Mouse (Mus musculus) T-cell, adult 2 months (primary cell): ENCODE results near the gene Adgrv1.

Source experiments
- DNase-seq: peaks from one replicate; pipeline ENCODE4 v3.0.0; 2022; ENCODE audit warnings: low spot score

The Adgrv1 gene

DNA sequence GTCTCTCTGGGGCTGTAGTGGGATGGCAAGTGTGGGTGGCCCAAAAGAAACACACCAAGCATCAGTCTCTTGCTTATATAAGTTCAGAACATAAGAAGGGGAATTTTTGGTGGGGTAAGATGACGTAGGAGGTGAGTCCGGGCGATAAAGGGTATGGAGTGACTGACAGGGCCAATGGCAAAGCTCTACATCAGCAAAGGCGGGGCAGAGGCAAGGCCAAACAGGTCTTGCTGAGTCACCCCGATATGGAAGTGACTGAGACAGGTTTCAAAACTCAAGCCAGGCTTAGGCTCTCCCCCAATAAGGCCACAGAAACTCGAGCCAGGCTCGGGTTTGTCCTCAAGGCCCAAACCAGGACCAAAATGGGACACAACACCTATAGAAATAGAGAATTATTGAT, 394.1 kb downstream of the Adgrv1 start:
- no peak for DNase-seq

DNA sequence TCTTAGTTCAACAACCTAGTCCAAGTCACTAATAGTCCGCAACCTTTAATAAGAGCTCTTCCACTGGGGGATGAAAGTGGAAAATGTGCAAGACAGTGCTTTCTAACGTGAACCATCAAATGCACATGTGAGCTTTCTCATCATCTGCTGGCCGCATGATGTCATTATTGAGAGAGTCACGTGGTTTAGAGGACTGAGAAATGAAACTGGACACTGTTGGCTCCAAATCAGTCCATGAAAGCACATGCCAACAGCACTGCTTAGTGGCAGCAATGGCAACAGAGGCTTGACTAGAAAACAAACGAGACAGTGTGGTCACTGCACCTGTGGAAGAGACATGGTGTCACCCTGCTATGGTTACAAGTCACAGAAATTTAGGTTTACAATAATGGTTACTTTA, 395.0 kb downstream of the Adgrv1 start:
- no peak for DNase-seq

DNA sequence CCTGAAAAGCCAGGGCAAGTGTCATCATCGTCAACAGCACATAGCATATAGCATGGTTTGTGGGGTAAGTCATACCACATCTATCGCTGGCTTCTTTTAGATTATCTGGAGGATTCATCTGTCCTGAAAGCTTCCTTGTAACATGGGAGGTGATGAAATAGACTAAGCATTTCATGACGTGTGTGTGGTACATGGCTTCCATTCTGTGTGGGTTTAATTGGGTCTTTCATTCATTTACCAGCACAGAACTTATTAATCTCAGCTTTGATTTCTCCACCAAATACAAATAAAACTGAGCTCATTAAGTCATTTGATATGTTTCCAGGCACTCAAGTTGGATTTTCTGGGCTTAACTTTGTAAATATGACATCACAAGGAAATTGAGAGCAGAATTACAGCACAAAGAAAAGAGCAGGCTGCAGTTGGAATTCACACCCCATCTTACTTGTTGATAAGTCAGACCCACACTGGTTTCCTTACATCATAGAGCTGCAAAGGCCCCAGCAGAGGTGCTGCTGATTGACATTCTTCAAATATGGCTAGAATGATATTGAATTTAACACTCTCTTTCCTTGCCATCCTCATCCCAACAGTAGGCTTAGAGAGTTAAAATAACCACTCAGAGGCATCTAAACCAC, 396.1 kb downstream of the Adgrv1 start:
- DNase-seq, result no peak

DNA sequence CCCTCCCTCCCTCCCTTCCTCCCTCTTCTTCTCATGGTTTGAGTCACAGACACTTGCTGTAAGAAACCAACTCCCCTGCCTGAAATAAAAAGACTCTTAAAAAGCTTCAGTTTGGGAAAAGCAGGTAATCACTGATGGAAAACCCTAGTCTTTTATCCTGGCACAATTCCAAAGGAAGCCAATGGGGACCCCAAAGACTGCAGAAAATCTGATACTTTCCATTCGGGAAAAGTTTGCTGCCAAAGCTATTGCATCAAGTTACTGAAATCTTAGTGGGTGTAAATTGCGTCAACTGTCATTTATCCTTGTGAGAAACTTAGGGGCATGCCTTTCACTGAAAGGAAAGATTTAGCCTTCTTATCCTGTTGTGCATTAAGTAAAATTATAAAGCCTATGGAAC, 398.9 kb downstream of the Adgrv1 start:
- DNase-seq, result no peak

DNA sequence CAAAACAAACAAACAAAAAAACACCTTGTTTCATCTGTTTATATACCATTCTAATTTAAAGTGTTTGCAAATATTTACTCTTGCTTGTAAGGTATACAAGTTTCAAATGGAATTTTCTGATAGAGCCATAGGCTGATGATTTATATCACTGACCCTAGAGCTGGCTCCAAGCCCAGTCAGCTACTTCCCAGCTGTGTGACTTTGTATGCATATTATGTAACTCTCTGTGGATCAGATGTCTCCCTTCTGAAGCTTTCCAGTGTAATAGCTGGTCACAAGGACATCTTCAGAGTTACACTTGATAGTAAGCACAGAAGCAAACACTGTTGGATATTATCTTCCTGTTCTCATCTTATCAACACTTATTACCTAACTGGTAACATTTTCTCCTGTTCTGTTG, 400.1 kb downstream of the Adgrv1 start:
- no peak for DNase-seq

DNA sequence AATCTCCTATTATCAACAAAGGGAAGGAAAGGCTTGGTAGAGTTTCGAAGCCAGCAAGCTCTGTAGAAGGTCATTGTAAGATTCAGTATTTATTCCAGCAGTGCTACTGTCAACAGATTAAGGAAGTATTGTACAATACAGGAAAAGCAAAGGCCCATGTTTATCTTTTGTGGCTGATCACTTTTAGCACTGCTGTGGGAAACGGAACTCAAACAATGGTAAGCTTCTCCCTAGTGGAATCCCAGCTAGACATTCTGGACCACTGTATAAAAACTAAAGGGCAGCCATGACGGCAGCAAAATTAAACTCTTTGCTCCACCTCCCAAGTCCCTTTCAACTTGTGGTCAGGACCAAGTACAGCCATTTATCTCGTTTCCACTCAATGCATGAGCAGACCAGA, 402.8 kb downstream of the Adgrv1 start:
- no peak for DNase-seq

DNA sequence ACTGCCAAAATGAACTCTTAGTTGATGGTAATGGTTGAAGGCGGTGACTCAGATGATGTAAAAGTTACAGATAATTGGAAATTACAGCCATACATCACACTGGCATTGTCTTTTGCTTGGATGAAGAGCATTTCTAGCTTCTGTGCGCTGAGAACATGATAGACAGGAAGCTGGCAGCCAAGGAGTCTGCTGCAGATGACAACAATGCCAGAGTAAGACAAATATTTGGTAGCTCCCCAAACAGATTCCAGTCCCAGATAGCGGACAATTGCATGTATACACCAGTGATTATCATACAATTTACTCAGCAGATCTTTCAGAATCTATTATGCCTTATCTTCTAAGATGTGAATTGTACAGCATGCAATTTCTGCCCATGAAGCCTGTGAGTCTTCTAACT, 409.2 kb downstream of the Adgrv1 start:
- no peak for DNase-seq

DNA sequence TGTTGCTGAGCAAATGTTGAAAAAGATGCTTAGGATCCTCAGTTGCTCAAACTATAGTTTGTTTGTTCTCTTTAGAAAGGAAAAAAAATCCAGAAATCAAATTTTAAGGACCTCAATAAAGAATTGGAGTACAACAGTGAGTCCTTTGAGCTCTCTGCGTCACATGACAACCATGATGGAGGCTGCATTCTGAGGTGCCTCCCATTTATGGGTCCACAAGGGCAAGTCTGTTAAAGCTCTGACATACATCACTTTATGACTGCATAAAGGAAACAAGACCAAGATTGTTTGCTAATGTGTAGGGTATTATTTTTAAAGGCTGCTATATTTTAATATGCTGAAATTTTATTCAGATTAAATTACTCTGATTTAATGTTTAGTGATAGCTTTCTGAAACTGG, 410.6 kb downstream of the Adgrv1 start:
- DNase-seq, result no peak

DNA sequence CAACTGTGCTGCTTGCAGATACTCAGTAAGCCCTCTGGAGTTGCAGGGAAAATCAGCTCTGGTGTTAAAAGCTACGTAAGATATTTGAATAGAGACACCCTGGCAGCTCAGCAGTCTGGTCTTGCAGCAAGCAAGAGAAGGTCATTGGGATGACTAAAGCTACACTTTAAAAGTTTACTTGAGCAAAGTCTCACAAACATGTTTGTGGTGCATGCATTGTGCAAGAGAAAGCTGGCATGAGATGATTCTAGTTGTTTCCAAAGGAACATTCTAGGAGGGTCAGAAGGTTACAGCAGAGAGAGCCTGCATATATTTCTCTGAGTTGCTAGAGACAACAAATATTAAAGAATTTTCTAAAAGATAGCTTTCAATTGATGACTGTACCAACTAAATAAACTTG, 421.5 kb downstream of the Adgrv1 start:
- no peak for DNase-seq

DNA sequence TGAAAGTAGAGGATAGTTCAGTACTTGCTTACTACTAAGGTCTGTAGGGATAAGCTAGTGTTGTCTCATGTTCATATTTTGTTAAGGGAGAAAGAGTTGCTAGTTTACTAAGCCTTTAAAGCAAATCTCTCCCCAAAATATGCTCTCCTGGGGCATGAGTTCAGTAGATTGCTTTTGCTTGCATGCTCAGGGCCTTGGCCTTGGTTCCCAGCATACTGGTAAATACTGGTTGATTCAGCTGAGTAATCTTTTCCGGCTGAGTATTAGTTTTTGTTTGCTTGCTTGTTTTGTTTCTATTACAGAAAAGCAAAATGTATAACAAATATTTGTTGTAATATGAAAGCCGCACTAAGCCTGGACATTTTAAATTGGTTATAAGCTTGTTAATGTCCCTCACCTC, 422.4 kb downstream of the Adgrv1 start:
- DNase-seq, result no peak

DNA sequence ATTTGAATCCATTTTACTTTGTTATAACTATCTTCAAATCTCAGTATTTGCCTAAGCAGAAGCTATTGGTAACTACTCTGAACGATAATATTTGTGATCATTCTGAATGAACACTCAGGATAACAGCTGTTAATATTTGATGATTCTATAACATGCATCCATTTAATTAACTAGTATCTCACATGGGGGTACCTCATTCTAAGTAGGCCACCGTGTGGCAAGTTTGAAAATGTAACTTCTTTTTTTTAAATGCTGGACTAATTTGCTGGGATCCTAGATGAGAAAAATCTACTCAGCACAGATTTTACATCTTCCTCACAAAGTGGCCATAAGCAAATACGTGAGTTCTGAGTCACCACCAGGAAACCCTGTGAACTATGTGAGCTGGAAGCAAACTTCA, 423.1 kb downstream of the Adgrv1 start:
- DNase-seq, result no peak

DNA sequence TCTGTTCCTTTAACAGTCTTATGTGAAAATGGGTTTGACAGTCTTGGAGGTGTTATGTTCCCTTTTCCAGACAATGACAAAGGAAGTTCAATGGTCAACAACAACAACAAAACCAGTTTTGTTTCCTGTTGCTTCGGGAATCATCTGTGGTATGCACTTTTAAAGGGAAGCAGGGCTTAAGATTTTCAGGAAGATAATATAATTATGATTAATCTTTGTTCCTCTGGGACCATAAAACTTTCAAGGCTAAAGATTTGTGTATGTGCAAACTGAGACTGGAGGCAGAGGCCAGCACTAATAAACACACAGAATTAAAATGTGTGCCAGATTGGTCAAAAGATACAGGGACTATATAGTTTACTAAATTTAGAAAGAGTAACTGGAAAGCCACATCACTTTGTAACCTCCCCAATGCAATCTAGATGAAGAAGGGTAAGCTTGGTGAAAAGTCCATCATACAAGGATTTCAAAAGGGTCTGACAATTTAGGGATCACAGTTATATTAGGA, 424.8 kb downstream of the Adgrv1 start:
- DNase-seq, result no peak

DNA sequence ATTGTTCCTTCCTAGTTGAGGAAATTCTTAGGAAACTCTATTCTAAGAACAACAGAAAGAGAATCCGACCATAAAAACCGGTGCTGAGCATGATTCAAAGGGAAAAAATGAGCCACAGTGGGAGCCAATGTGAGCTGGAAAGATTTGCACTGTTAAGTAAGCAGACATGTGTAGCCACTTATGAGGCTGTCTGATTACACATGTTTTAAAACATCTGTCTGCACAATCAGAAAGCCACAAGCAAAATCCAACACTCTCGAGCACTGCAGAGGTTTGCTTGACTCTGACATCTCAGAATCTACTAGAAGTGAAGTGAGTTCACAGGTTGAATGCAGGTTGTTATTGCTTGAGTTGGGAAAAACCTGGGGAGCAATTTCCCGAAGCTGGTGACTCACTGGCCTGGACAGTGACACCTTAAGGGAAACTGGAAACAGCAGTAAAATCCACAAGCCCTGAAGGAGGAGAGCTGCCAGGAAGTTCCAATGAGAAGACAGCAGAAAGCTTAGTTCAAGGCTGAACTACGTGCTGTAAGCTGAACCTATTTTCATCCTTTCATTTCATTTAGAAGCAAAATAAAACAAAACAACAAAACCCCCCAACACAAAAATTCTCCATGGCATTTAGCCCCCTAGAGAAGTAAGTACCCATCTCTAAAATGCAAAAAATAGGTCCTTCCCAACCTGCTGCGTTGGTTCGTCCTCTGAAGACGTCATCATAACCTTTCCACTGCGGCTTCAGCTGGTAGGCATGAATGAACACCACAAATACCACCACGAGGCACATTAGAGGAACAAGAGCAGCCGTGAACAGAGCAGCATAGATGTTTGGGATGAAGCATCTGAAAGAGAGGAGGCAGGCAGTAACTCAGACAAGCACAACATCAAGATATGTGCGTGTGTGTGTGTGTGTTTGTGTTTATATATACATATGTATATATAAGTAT, 450.7 kb downstream of the Adgrv1 start:
- DNase-seq, result peak; percentile 19

DNA sequence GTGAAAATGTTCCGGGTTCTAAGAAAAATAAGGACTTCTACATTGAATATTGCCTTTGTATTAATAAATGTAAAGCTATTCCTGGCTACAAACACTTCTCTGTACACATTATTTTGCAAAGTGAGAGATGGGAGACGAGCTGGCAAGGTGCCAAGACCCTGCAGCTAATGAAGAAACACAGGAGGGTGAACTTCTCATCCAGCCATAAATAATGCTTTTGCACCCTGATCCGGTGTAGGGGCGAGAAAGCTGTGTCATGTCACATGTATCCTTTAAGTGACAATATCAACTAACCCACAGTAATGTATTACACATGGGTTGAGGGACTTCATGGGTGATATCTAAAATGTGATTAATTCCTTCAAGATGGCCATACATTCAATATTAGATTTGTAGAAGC, 451.5 kb downstream of the Adgrv1 start:
- DNase-seq, result no peak

DNA sequence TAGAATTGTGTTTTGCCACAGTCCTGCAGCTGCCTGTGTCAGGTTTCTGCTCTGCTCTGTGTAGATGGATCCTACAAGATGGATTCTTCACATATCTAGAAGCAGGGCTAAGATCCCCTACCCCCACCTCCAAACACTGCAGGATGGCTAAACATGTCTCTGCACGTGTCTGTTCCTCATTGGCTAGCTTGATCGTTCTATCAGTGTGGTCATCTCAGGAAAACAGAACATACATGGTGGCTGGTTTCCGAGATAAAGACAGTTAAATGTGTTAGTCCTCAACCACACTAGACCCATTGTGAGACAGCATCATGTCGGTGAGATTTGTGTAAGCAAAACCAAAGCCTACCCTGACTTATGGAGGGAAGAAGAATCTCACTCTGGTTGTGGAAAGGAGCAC, 456.1 kb downstream of the Adgrv1 start:
- DNase-seq, result no peak

DNA sequence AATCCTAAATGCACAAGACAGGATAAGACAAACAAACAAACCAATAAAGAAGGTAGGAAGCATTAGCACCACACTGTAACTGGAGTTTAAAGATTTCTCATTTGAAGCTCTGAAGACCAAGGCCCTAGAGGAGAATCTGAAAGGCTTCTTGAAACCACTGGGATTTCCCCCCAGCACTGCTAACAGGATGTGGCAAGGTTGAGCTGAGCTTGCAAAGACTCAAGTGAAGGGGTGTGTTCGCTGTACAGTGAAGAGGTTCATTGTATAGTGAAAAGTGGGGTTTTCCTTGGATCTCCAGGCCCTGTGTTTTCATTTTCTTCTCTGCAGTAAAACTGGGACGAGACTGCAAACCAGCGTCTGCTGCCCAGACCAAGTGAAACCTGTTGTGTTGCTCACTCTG, 456.9 kb downstream of the Adgrv1 start:
- DNase-seq, result peak; percentile 81

DNA sequence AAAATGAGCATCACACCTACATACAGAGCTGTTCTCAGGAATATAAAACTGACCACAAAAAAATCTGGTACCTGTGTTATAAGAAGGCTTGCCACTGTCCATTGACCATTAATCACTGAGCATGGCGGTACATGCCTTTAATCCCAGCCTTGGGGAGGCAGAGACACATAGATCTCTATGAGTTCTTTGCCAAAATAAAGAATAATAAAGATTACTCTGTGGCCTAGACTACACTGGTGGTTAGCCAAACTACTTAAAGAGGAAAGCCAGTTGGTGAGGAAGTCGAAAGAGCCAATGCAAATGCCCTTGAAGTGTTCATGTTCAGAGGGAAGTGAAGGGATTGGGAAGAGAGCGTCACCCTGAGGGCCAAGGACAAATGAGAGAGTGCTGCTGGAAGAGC, 461.8 kb downstream of the Adgrv1 start:
- no peak for DNase-seq

DNA sequence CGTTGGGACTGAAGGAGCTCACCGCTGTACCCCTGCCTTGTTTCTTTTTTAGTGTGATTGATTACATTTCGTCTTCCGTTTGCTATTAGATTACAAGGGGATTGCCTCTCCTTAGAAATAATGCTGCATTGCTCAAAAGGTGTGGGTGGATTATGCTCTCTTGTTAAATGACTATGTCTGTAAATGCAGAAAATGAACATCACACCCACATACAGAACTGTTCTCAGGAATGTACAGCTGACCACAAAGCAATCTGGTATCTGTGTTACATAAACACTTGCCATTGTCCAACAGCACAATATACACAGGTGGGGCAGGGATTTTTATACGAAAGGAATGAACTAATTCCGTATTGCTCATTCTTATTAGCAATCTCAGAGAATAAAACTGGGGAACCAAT, 465.5 kb downstream of the Adgrv1 start:
- DNase-seq, result no peak

DNA sequence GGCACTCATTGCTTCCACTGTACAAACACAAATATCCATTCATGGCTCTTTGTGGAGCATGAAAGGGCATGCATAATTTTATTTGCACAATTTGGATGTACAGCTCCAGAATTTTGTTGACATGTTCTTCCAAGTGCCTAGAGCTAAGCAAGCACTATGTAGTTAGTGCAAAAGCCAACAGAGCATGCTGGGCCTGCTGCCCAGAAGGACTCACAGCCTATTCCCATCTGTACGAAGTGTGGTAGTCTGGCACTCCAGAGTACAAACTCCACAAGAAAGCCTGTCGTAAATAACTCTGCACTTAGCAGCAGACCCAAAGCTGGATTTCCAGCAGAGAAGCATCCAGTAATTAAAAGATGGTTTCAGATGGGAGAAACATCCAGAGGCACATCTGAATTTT, 473.1 kb downstream of the Adgrv1 start:
- no peak for DNase-seq

DNA sequence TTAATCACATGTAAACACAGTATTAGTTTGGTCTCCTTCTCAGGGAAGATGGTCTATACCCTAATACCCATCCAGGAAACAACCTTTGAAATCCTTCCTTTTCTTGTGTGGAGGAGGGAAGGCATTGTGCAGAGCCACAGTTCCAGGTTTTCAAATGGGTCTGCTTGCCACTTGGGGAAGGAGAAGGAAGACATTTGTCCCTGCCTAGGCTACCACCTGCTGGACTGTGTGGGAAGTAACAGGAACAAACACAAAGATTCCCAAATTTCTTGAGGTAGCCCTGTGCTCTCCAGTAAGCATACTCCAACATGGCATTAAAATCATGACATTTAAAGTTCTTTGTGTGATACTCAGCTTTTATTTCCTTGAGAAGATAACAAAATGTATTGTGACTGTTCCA, 477.6 kb downstream of the Adgrv1 start:
- DNase-seq, result no peak

DNA sequence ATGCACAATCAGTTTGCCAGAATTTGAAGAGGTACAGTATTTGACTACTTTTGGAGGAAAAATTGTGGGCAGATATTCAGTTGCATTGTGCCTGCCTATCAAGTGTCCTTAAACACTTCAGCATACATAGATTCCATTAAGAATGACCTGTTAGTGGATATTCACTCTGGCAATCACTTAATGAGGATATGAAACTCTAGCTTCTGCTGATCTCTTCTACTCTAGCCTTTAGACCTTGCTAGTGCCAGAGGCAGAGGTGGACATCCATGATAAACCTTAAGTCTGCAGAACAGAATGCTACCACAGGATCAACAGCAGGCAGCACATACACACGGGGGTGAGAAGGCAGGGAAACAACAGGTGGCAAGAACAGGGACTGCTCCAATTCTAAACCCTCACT, 488.5 kb downstream of the Adgrv1 start:
- DNase-seq, result no peak

DNA sequence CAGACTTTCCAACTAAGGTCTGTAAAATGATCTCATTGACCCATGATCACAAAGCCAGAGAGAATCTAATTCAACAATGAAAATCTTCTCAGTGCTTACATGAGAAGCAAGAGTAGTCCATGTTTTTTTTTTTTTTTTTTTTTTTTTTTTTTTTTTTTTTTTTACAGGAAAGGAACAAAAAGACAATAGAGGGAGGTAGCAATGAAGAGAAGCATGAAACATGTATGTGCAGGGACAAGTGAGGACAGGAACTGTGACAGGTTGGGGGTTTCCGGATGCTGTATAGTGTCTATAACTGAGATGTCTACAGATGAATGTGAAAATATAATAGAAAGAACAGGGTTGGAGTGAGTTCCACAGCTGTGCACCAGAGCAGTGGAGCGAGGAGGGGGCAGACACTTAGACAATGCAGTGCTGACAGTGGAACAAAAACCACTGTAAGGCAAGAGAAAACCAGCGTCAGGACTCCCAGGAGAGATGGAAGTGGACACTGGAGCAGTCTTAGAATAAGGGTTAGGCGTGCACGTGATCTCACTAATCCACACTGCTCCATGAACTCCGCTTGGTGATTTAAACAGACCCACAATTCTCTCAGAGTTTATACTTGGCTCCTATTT, 490.6 kb downstream of the Adgrv1 start:
- no peak for DNase-seq
